Mouse (Mus musculus): ENCODE measurements at regions not wholly inside any gene's neighbourhood (a gene's known extent, or its start where the extent isn't known, plus 50 kb on each side); places are given as distances from the start of the nearest gene placed in this dataset.

- DNase-seq (ENCODE audit: low spot score) = no peak
Observed at GRCm38 (mm10) chr10:100685748-100686147, 95.5 kb downstream of the 1700017N19Rik start.

GRCm38 (mm10) chr10:100695944-100696343 is 105.7 kb downstream of the 1700017N19Rik start:
- DNase-seq (ENCODE audit: low spot score) = no peak

- peak; percentile 39 for DNase-seq (ENCODE audit: low spot score)
Observed at GRCm38 (mm10) chr10:100699206-100699605, 108.9 kb downstream of the 1700017N19Rik start.

- no peak for DNase-seq (ENCODE audit: low spot score)
Observed at GRCm38 (mm10) chr10:100700281-100701205, 110.3 kb downstream of the 1700017N19Rik start.

- no peak for DNase-seq (ENCODE audit: low spot score)
Observed at GRCm38 (mm10) chr10:100701938-100702337, 111.7 kb downstream of the 1700017N19Rik start.

GRCm38 (mm10) chr10:100716084-100716667 is 125.9 kb downstream of the 1700017N19Rik start:
- DNase-seq (ENCODE audit: low spot score) = no peak

GRCm38 (mm10) chr10:100718574-100718973 is 128.3 kb downstream of the 1700017N19Rik start:
- DNase-seq (ENCODE audit: low spot score) = peak; percentile 37

GRCm38 (mm10) chr10:100741269-100741668 is 151.0 kb downstream of the 1700017N19Rik start:
- DNase-seq (ENCODE audit: low spot score) = no peak

- DNase-seq (ENCODE audit: low spot score) = peak; percentile 84
Observed at GRCm38 (mm10) chr10:100742065-100742464, 151.8 kb downstream of the 1700017N19Rik start.

GRCm38 (mm10) chr10:100746151-100746550 is 155.9 kb downstream of the 1700017N19Rik start:
- DNase-seq (ENCODE audit: low spot score) = no peak

GRCm38 (mm10) chr10:100754957-100755356 is 164.7 kb downstream of the 1700017N19Rik start:
- DNase-seq (ENCODE audit: low spot score) = no peak

GRCm38 (mm10) chr10:100774252-100774651 is 184.0 kb downstream of the 1700017N19Rik start:
- DNase-seq (ENCODE audit: low spot score) = no peak

GRCm38 (mm10) chr10:100792166-100792565 is 201.9 kb downstream of the 1700017N19Rik start:
- no peak for DNase-seq (ENCODE audit: low spot score)

- DNase-seq (ENCODE audit: low spot score) = peak; percentile 16
Observed at GRCm38 (mm10) chr10:100792569-100792968, 202.3 kb downstream of the 1700017N19Rik start.

GRCm38 (mm10) chr10:100795215-100795972 is 205.1 kb downstream of the 1700017N19Rik start:
- DNase-seq (ENCODE audit: low spot score) = no peak

GRCm38 (mm10) chr10:100811639-100812038 is 221.4 kb downstream of the 1700017N19Rik start:
- no peak for DNase-seq (ENCODE audit: low spot score)

- DNase-seq (ENCODE audit: low spot score) = no peak
Observed at GRCm38 (mm10) chr10:100834794-100835193, 244.5 kb downstream of the 1700017N19Rik start.

GRCm38 (mm10) chr10:100853213-100853612 is 262.9 kb downstream of the 1700017N19Rik start:
- DNase-seq (ENCODE audit: low spot score) = no peak

GRCm38 (mm10) chr10:100856509-100856908 is 266.2 kb downstream of the 1700017N19Rik start:
- no peak for DNase-seq (ENCODE audit: low spot score)

GRCm38 (mm10) chr10:100865501-100866181 is 275.4 kb downstream of the 1700017N19Rik start:
- DNase-seq (ENCODE audit: low spot score) = peak; percentile 81

- peak; percentile 5 for DNase-seq (ENCODE audit: low spot score)
Observed at GRCm38 (mm10) chr10:100868360-100868916, 278.2 kb downstream of the 1700017N19Rik start.

Measured in embryo, embryonic 10.5 days (tissue).